In genomic region chr2:143962192-143962591, GRCm38 (mm10) we compare ENCODE assay signal across 30 mouse cellular contexts. TPM values are rescaled to one million over a fixed set of nuclear protein-coding genes. Genes with fewer than 3 reads are reported as not detected.
DNase-seq lines count a peak whose midpoint lies in the region; ATAC-seq and TF ChIP-seq lines count a peak whose summit lies in the region.
"Had no signal": no experiment of that assay in that cellular context is flagged by ENCODE, and none has a peak within 500 bp of the region (broad histone marks: within the 10 kb centered on the region; RNA-seq: fewer than 3 reads in every experiment).

No protein-coding gene starts in this region.

- no peaks in the 10 kb centered on the region; the same call in 1 of the 2 replicates for H3K9me3 ChIP-seq in neural tube, embryonic 15.5 days (replicated peaks)
- H3K9me3 ChIP-seq: forebrain, embryonic 12.5 days; forebrain, embryonic 15.5 days; G1E; heart, embryonic 12.5 days; heart, embryonic 15.5 days had no signal

- H3K27me3 ChIP-seq in neural tube, embryonic 15.5 days (replicated peaks), result no peaks in the 10 kb centered on the region
- H3K27me3 ChIP-seq: CH12.LX; embryonic facial prominence, embryonic 13.5 days; forebrain, embryonic 12.5 days; forebrain, embryonic 15.5 days; heart, embryonic 12.5 days; heart, embryonic 15.5 days; Patski had no signal

- no peak overlapping the region for H3K9ac ChIP-seq in neural tube, embryonic 15.5 days (replicated peaks)
- H3K9ac ChIP-seq: embryonic facial prominence, embryonic 13.5 days; forebrain, embryonic 12.5 days; forebrain, embryonic 15.5 days; heart, embryonic 12.5 days; heart, embryonic 15.5 days; hindbrain, embryonic 14.5 days had no signal

- H3K4me1 ChIP-seq in lung, adult 2 months (ENCODE audit: control insufficient read depth, insufficient read depth, low read length), result no peaks in the 10 kb centered on the region
- H3K4me1 ChIP-seq in neural tube, embryonic 15.5 days, result no peaks in the 10 kb centered on the region
- H3K4me1 ChIP-seq: embryonic facial prominence, embryonic 10.5 days; embryonic facial prominence, embryonic 13.5 days; forebrain, embryonic 12.5 days; forebrain, embryonic 15.5 days; heart, embryonic 12.5 days; heart, embryonic 15.5 days had no signal

- H3K36me3 ChIP-seq in neural tube, embryonic 15.5 days, result peaks cover 73% of the 10 kb centered on the region

- WGBS in lung, adult 2 months, result 84% methylated on average over 5 of the region's 5 CpGs
- WGBS in neural tube, embryonic 15.5 days, result 95% methylated on average over 5 of the region's 5 CpGs

- ATAC-seq in hematopoietic stem cell, adult 5-6 weeks (replicated peaks in 1 of 2; ENCODE audit: insufficient read depth in 1 of 2, low FRiP score in 2 of 2, low TSS enrichment in 1 of 2, low read depth in 1 of 2, poor library complexity in 2 of 2, severe bottlenecking in 2 of 2), result peak; percentile 32 to 65; a peak in 2 of 4 replicates
- 0 out of 2 replicates have a peak, but pooled peaks have one; percentile 20 for ATAC-seq in monocyte, adult 5-6 weeks (replicated peaks; ENCODE audit: insufficient number of reproducible peaks, low FRiP score, low TSS enrichment, poor library complexity, severe bottlenecking)
- ATAC-seq in cerebellum, adult (ENCODE audit: insufficient number of reproducible peaks, low FRiP score, low TSS enrichment), result no peak
- no peak for ATAC-seq in activated CD4-positive, CD25-positive, alpha-beta regulatory T cell, adult 4 months
- no peak for ATAC-seq in neural tube, embryonic 15.5 days (ENCODE audit: low FRiP score)
- ATAC-seq: forebrain, embryonic 15.5 days; Patski had no signal

- H3K4me3 ChIP-seq in lung, adult 2 months (replicated peaks; ENCODE audit: extremely low read depth, low read depth, low read length), result no peak overlapping the region
- H3K4me3 ChIP-seq in neural tube, embryonic 15.5 days (replicated peaks), result no peak overlapping the region
- H3K4me3 ChIP-seq: embryonic facial prominence, embryonic 10.5 days; embryonic facial prominence, embryonic 13.5 days; erythroblast, embryonic 14.5 days; forebrain, embryonic 12.5 days; forebrain, embryonic 15.5 days; heart, embryonic 12.5 days; heart, embryonic 15.5 days had no signal

- no peak for TF ChIP-seq POLR2A in lung, adult 2 months (IDR thresholded peaks at IDR 0.05; ENCODE audit: borderline replicate concordance, extremely low read depth, low read depth, low read length)

- H3K4me2 ChIP-seq in neural tube, embryonic 15.5 days, result no peak overlapping the region
- H3K4me2 ChIP-seq: embryonic facial prominence, embryonic 13.5 days; forebrain, embryonic 12.5 days; forebrain, embryonic 15.5 days; heart, embryonic 12.5 days; heart, embryonic 15.5 days; hindbrain, embryonic 14.5 days had no signal

- no peak overlapping the region for H3K27ac ChIP-seq in neural tube, embryonic 15.5 days (replicated peaks)
- H3K27ac ChIP-seq: embryonic facial prominence, embryonic 10.5 days; embryonic facial prominence, embryonic 13.5 days; forebrain, embryonic 12.5 days; forebrain, embryonic 15.5 days; heart, embryonic 15.5 days; hindbrain, embryonic 14.5 days had no signal

- TF ChIP-seq CTCF in lung, adult 2 months (IDR thresholded peaks at IDR 0.05; ENCODE audit: insufficient read depth, low read length), result no peak

- DNase-seq in lung, postnatal 36 days, result peak; percentile 39
- no peak for DNase-seq in lung, adult 2 months
- DNase-seq: adrenal gland, adult 2 months; adrenal gland, postnatal 14 days; B cell, adult 2 months; cerebellum, adult 18-20 months; cerebellum, adult 9-11 months; cerebellum, postnatal 25 days; embryo, embryonic 11 days; gastrocnemius, postnatal 10 days; gastrocnemius, postnatal 36 days; heart, adult 11 months; heart, postnatal 10 days; heart, postnatal 36 days had no signal

RNA-seq across cellular contexts. Expression of gene Dstn, which starts 47.1 kb away (rescaled TPM):
- polyA plus RNA-seq in lung, adult 2 months (2012; rRNA removed), result 46.2 and 80.1 TPM in 2 replicates
- total RNA-seq in hematopoietic stem cell, adult 5-6 weeks (2017), result 133 and 204 TPM in 2 replicates
- 109 to 168 TPM (median 146 TPM) in 3 replicates for total RNA-seq in monocyte, adult 5-6 weeks (2017)
- polyA plus RNA-seq in activated CD4-positive, CD25-positive, alpha-beta regulatory T cell, adult 4 months (2017; shearing (Covaris generic)), result 10 to 100 TPM; 39.0 to 42.5 TPM
- polyA plus RNA-seq in neural tube, embryonic 15.5 days (2015; fragmentation: Nextera tagmentation; extraction: Ambion mirVana), result 415 and 417 TPM in 2 replicates

RNA-seq across cellular contexts. Expression of gene Rrbp1, which starts 48.9 kb away (rescaled TPM):
- 68.8 and 78.1 TPM in 2 replicates for polyA plus RNA-seq in lung, adult 2 months (2012; rRNA removed)
- total RNA-seq in hematopoietic stem cell, adult 5-6 weeks (2017), result 131 and 169 TPM in 2 replicates
- 228 to 287 TPM (median 266 TPM) in 3 replicates for total RNA-seq in monocyte, adult 5-6 weeks (2017)
- polyA plus RNA-seq in activated CD4-positive, CD25-positive, alpha-beta regulatory T cell, adult 4 months (2017; shearing (Covaris generic)), result 10 to 100 TPM; 34.6 to 36.9 TPM
- 38.6 and 47.7 TPM in 2 replicates for polyA plus RNA-seq in neural tube, embryonic 15.5 days (2015; fragmentation: Nextera tagmentation; extraction: Ambion mirVana)

Comparison
In these comparisons a context has a peak if more than half of its experiments do, and no peak if none do; other contexts are left out.
1. ATAC-seq: peak in hematopoietic stem cell, adult 5-6 weeks (2 of 2) and monocyte, adult 5-6 weeks (single experiment); none in cerebellum, adult (single experiment), activated CD4-positive, CD25-positive, alpha-beta regulatory T cell, adult 4 months (single experiment) and neural tube, embryonic 15.5 days (single experiment).